Mouse (Mus musculus) hindbrain, embryonic 15.5 days (tissue): ENCODE measurements around the gene Aff3. TPM values are rescaled to one million over a fixed set of nuclear protein-coding genes. Genes with fewer than 3 reads are reported as not detected.

Experiments
- ATAC-seq: fragments of 200-750 bp; cut with Nextera tagmentation; 2 replicates; pipeline ENCODE4 v1.8.0; 2017; ENCODE audit warnings: low read depth, moderate number of reproducible peaks, moderate TSS enrichment; ENCODE audit not compliant: low FRiP score
- H3K27ac ChIP-seq: fragments of 300-500 bp; sonication (generic); replicated peaks from 2 replicates; pipeline ENCODE4 v1.5.1; 2015; ENCODE audit warnings: mild to moderate bottlenecking, inconsistent platforms
- H3K27me3 ChIP-seq: fragments of 300-500 bp; sonication (generic); 2 replicates; pipeline ENCODE4 v1.6.1; 2015; ENCODE audit warnings: control low read depth, inconsistent platforms
- H3K36me3 ChIP-seq: fragments of 300-500 bp; sonication (generic); 2 replicates; pipeline ENCODE4 v1.6.1; 2015; ENCODE audit warnings: control low read depth, inconsistent platforms
- H3K4me1 ChIP-seq: fragments of 300-500 bp; sonication (generic); replicated peaks from 2 replicates; pipeline ENCODE4 v1.6.1; 2015; ENCODE audit warnings: control low read depth, inconsistent platforms
- H3K4me2 ChIP-seq: fragments of 300-500 bp; sonication (generic); 2 replicates; pipeline ENCODE4 v1.6.1; 2015; ENCODE audit warnings: moderate library complexity, mild to moderate bottlenecking, inconsistent platforms
- H3K4me3 ChIP-seq: fragments of 300-500 bp; sonication (generic); 2 replicates; pipeline ENCODE4 v1.5.1; 2015; ENCODE audit warnings: mild to moderate bottlenecking, inconsistent platforms
- H3K9ac ChIP-seq: fragments of 300-500 bp; sonication (generic); 2 replicates; pipeline ENCODE4 v1.6.1; 2015; ENCODE audit warnings: inconsistent platforms
- H3K9me3 ChIP-seq: fragments of 300-500 bp; sonication (generic); 2 replicates; pipeline ENCODE4 v1.6.1; 2016; ENCODE audit warnings: control low read depth, inconsistent platforms
- WGBS: fragments of 180-500 bp; shearing (Covaris S2); methylation state at CpG from one replicate; pipeline ENCODE4 v1.1.7; 2015; 5-methylcytosine and 5-hydroxymethylcytosine counted together
- polyA plus RNA-seq: library from polyadenylated mRNA; unstranded; fragments of >200 nt; fragmentation: Nextera tagmentation; extraction: Ambion mirVana; gene quantifications from 2 replicates; pipeline ENCODE4 v1.2.1, GENCODE M21; 2015

Gene Aff3
- polyA plus RNA-seq, 1 experiment from 2014 or later = 33.4 TPM

- Histone ChIP-seq H3K4me2 (no peak overlapping the region), H3K9me3 (no peaks in the 10 kb centered on the region), H3K27me3 (no peaks in the 10 kb centered on the region), H3K4me3 (no peak overlapping the region), H3K4me1 (peaks cover 3% of the 10 kb centered on the region; the same call in 1 of the 2 replicates), H3K27ac (no peak overlapping the region), H3K36me3 (no peaks in the 10 kb centered on the region), H3K9ac (no peak overlapping the region)
- 92% methylated on average over 16 of the region's 16 CpGs for WGBS
- ATAC-seq = no peak
Observed at GRCm38 (mm10) chr1:38239516-38239915, 425.2 kb downstream of the Aff3 start.

GRCm38 (mm10) chr1:38237831-38238230 lies 426.9 kb downstream of the Aff3 start:
- Histone ChIP-seq H3K9me3 (no peaks in the 10 kb centered on the region), H3K4me1 (peaks cover 3% of the 10 kb centered on the region; the same call in 1 of the 2 replicates), H3K27me3 (no peaks in the 10 kb centered on the region), H3K4me2 (no peak overlapping the region), H3K27ac (0 out of 2 replicates have a peak overlapping the region, but pooled peaks have one; percentile 10), H3K9ac (no peak overlapping the region), H3K4me3 (no peak overlapping the region), H3K36me3 (no peaks in the 10 kb centered on the region)
- 86% methylated on average over 9 of the region's 9 CpGs for WGBS
- no peak for ATAC-seq

GRCm38 (mm10) chr1:38237027-38237787 lies 427.5 kb downstream of the Aff3 start:
- Histone ChIP-seq H3K9me3 (no peaks in the 10 kb centered on the region), H3K9ac (no peak overlapping the region), H3K27ac (0 out of 2 replicates have a peak overlapping the region, but pooled peaks have one; percentile 10), H3K27me3 (no peaks in the 10 kb centered on the region), H3K4me2 (no peak overlapping the region), H3K4me3 (no peak overlapping the region), H3K4me1 (peaks cover 3% of the 10 kb centered on the region; the same call in 1 of the 2 replicates), H3K36me3 (no peaks in the 10 kb centered on the region)
- ATAC-seq = no peak
- WGBS = 64% methylated on average over 7 of the region's 7 CpGs

GRCm38 (mm10) chr1:38233121-38233520 lies 431.6 kb downstream of the Aff3 start:
- H3K36me3 ChIP-seq = no peaks in the 10 kb centered on the region
- no peak for ATAC-seq
- H3K4me1 ChIP-seq = peaks cover 3% of the 10 kb centered on the region; the same call in 1 of the 2 replicates
- WGBS = 90% methylated on average over 5 of the region's 5 CpGs
- H3K4me3 ChIP-seq = no peak overlapping the region
- no peak overlapping the region for H3K4me2 ChIP-seq
- H3K27me3 ChIP-seq = no peaks in the 10 kb centered on the region
- H3K9ac ChIP-seq = no peak overlapping the region
- no peaks in the 10 kb centered on the region for H3K9me3 ChIP-seq
- no peak overlapping the region for H3K27ac ChIP-seq

GRCm38 (mm10) chr1:38230041-38230440 lies 434.7 kb downstream of the Aff3 start:
- peaks cover 12% of the 10 kb centered on the region for H3K9me3 ChIP-seq
- peaks cover 10% of the 10 kb centered on the region; the same call in 1 of the 2 replicates for H3K36me3 ChIP-seq
- 83% methylated on average over 8 of the region's 8 CpGs for WGBS
- ATAC-seq = no peak
- no peaks in the 10 kb centered on the region for H3K4me1 ChIP-seq
- no peak overlapping the region for H3K4me3 ChIP-seq
- H3K27ac ChIP-seq = no peak overlapping the region
- H3K9ac ChIP-seq = no peak overlapping the region
- no peaks in the 10 kb centered on the region for H3K27me3 ChIP-seq
- H3K4me2 ChIP-seq = no peak overlapping the region

- no peak overlapping the region for H3K4me2 ChIP-seq
- H3K9me3 ChIP-seq = peaks cover 21% of the 10 kb centered on the region
- H3K27ac ChIP-seq = no peak overlapping the region
- peaks cover 20% of the 10 kb centered on the region; the same call in 1 of the 2 replicates for H3K36me3 ChIP-seq
- no peak overlapping the region for H3K4me3 ChIP-seq
- no peak for ATAC-seq
- no peaks in the 10 kb centered on the region for H3K27me3 ChIP-seq
- no peak overlapping the region for H3K9ac ChIP-seq
- WGBS = 91% methylated on average over 4 of the region's 4 CpGs
- H3K4me1 ChIP-seq = no peaks in the 10 kb centered on the region
Observed at GRCm38 (mm10) chr1:38228806-38229205, 435.9 kb downstream of the Aff3 start.

GRCm38 (mm10) chr1:38225166-38225565 lies 439.6 kb downstream of the Aff3 start:
- no peak for ATAC-seq
- peaks cover 20% of the 10 kb centered on the region; the same call in 1 of the 2 replicates for H3K36me3 ChIP-seq

GRCm38 (mm10) chr1:38222160-38222559 lies 442.6 kb downstream of the Aff3 start:
- no peak overlapping the region for H3K4me3 ChIP-seq
- WGBS = 68% methylated on average over 1 of the region's 1 CpGs
- no peak overlapping the region for H3K4me2 ChIP-seq
- H3K9me3 ChIP-seq = peaks cover 21% of the 10 kb centered on the region
- peaks cover 15% of the 10 kb centered on the region; the same call in 1 of the 2 replicates for H3K36me3 ChIP-seq
- H3K27me3 ChIP-seq = no peaks in the 10 kb centered on the region
- ATAC-seq = no peak
- H3K9ac ChIP-seq = no peak overlapping the region
- no peaks in the 10 kb centered on the region for H3K4me1 ChIP-seq
- no peak overlapping the region for H3K27ac ChIP-seq

More at GRCm38 (mm10) chr1:38225166-38225565, 439.6 kb downstream of the Aff3 start:
- Histone ChIP-seq H3K4me3 (no peak overlapping the region), H3K4me2 (no peak overlapping the region), H3K9ac (no peak overlapping the region), H3K27ac (no peak overlapping the region), H3K27me3 (no peaks in the 10 kb centered on the region), H3K4me1 (no peaks in the 10 kb centered on the region), H3K9me3 (peaks cover 21% of the 10 kb centered on the region)
- WGBS = 95% methylated on average over 3 of the region's 3 CpGs

GRCm38 (mm10) chr1:38221431-38221830 lies 443.3 kb downstream of the Aff3 start:
- no peaks in the 10 kb centered on the region for H3K27me3 ChIP-seq
- peaks cover 21% of the 10 kb centered on the region for H3K9me3 ChIP-seq
- no peak overlapping the region for H3K9ac ChIP-seq
- H3K4me3 ChIP-seq = no peak overlapping the region
- H3K4me2 ChIP-seq = no peak overlapping the region
- no peak overlapping the region for H3K27ac ChIP-seq
- no peaks in the 10 kb centered on the region for H3K4me1 ChIP-seq
- ATAC-seq = no peak
- 0 out of 2 replicates have a peak, but pooled peaks cover 14% of the 10 kb centered on the region for H3K36me3 ChIP-seq
- 80% methylated on average over 8 of the region's 8 CpGs for WGBS

- no peak overlapping the region for H3K4me3 ChIP-seq
- H3K9ac ChIP-seq = no peak overlapping the region
- no peaks in the 10 kb centered on the region for H3K9me3 ChIP-seq
- H3K27me3 ChIP-seq = no peaks in the 10 kb centered on the region
- no peak overlapping the region for H3K4me2 ChIP-seq
- 72% methylated on average over 31 of the region's 31 CpGs for WGBS
- no peak for ATAC-seq
- H3K4me1 ChIP-seq = no peaks in the 10 kb centered on the region
- H3K36me3 ChIP-seq = no peaks in the 10 kb centered on the region
- peak overlapping the region; percentile 44; the same call in 1 of the 2 replicates for H3K27ac ChIP-seq
Observed at GRCm38 (mm10) chr1:38217912-38218795, 446.6 kb downstream of the Aff3 start.

- Histone ChIP-seq H3K9ac (no peak overlapping the region), H3K4me3 (no peak overlapping the region), H3K36me3 (no peaks in the 10 kb centered on the region), H3K27me3 (no peaks in the 10 kb centered on the region), H3K9me3 (no peaks in the 10 kb centered on the region), H3K27ac (no peak overlapping the region), H3K4me2 (no peak overlapping the region), H3K4me1 (no peaks in the 10 kb centered on the region)
- WGBS = 78% methylated on average over 5 of the region's 5 CpGs
- ATAC-seq = no peak
Observed at GRCm38 (mm10) chr1:38217098-38217497, 447.7 kb downstream of the Aff3 start.

- Histone ChIP-seq H3K9me3 (no peaks in the 10 kb centered on the region), H3K27me3 (no peaks in the 10 kb centered on the region), H3K27ac (no peak overlapping the region), H3K4me2 (no peak overlapping the region), H3K4me3 (no peak overlapping the region), H3K4me1 (peaks cover 5% of the 10 kb centered on the region; the same call in 1 of the 2 replicates), H3K36me3 (peaks cover 6% of the 10 kb centered on the region; the same call in 1 of the 2 replicates), H3K9ac (no peak overlapping the region)
- ATAC-seq = no peak
- 44% methylated on average over 3 of the region's 3 CpGs for WGBS
Observed at GRCm38 (mm10) chr1:38213377-38213776, 451.4 kb downstream of the Aff3 start.
